Mouse (Mus musculus) CH12F3 (cell line): ENCODE data around the gene Wdr60.
"Not testable (repeated sequence)": the region's sequence is repeated elsewhere in the genome, so short reads cannot be mapped to it uniquely, and the experiment has no call there.

Experiments used
- in situ Hi-C: fragments of 300-500 bp; cut with MboI; formaldehyde crosslinking; loops from 2 replicates; pipeline ENCODE4 v1.14.3; 2020; ENCODE audit warnings: low sequenced_read_pairs

Wdr60 gene

DNA sequence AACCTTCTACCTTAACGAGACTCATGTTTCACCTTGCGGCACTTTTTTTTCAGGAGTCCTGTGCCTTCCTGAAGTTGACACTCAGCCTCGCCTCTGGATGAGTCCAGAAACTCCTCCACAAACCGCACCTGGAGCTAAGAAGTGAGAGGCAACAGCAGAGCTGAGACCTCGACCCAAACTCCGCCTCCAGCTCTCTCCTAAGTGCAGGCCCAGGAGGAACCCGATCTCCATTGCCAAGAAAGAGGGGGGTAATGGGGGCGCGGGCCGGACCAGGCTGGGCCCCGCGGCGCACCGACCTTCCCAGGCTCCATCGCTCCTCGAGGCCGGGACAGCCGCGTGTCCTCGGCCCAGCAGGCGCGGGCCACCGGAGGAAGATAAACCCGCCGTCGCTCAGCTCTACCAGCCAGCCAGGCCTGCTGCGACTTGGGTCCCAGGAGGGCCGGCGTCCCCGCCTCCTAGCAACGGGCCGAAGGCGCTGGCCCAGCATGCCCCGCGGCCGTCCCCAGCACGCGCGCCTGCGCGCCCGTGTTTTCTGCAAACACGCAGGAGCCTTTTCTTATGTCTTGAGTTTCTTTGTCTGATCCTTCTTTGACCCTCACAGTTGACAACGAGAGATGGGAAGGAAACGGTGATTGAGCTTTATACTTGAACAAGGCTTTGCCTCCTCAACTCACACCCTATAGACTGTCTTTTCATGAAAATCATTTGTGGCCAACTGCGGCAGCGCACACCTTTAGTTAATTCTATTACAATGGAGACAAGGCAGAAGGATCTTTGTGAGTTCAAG lies at the start of gene Wdr60:
Gene Wdr60 (minus strand): TSS at position 468 of the 787 bp plus-strand sequence.
- in situ Hi-C loops = loop anchor here (25.0 kb wide), 1 partner anchor 325 kb away; no protein-coding TSS in a partner anchor

DNA sequence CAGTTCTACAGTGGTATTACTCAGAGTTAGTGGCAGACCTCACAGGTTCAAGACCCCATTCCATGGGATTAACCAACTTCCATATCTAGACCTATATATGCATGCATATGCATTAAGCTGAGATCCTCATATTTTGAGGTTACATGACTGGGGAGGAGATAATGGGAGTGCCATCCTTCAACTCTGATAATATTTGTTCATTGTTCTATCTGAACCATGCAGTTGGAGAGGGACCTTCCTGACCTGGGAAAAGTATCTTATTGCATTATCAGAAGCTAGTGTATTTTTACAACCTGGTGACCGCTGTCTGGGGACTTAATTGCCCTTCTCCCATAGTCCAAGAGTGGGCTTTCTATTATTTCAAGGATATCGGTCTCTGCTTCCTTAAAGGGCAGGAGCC lies 45.8 kb upstream of the Wdr60 start:
- in situ Hi-C loops = no loop called here

DNA sequence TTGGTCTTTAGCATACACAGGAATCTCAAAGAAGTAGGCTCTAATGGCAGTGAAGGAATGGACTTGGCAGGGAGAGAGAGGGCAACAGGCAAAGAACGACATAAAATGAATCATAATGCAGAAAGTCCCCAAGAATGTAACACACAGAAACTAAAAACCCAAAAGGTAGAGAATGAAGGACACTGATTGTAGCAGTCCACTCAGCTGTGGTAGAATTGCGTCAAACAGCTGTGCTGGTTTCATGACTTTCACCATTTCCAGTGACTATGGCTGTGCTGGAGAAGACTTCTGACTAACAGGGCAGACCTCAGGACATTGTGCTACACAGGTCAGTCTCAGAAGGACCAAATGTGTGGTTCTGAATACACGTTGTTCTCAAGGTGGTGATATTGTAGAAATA lies 45.0 kb upstream of the Wdr60 start:
- in situ Hi-C loops = no loop called here

DNA sequence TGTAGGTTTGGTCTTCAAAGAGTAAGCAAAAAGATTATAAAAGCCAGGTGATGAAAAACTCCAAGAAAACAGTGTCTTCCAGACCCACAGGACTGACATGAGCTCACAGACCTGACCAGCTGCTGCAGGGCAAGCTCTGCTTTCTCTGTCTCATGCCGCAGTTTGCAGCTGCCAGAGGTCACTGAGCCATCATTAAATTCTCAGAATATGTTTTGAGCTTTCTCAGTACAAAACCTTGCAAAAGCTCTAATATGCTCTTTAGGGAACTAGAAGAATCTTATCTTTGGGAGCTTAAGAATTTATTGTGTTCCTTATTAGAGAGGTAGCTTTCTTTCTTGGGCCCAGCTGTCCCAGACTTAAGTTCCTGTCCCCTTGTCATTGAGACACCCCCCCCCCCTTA lies 43.2 kb upstream of the Wdr60 start:
- in situ Hi-C loops = no loop called here

DNA sequence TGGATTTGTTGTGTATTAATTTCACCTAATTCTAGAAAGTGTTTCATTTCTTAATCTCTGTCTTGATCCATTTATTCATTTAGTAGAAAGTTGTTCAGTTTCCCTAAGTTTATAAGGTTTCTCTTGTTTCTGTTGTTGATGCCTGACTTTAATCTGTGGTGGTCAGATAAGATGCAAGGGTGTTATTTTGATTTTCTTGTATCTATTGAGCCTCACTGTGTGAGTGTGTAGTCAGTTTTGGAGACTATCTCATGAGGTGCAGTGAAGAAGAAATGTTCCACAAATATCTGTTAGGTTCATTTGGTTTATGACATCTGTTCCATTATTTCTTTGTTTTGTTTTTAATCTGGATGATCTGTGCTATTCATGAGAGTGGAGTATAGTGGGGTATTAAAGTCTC lies 39.4 kb upstream of the Wdr60 start:
- in situ Hi-C loops = no loop called here

DNA sequence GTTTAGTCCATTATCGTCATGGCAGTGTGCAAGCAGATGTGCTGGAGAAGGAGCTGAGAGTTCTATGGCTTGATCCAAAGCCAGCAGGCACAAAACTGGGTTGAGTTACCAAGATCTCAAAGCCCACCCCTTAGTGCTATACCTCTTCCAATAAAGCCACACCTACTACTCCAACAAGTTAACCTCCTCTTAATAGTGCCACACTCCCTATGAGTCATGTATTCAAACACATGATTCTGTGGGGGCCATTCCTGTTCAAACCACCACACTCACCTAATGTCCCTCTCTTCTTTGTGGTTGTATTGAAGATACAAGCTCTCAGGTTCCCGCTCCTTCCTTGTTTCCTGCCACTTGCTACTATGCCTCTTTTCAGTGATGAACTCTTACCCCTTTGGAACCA lies 37.1 kb upstream of the Wdr60 start:
- in situ Hi-C loops = no loop called here

DNA sequence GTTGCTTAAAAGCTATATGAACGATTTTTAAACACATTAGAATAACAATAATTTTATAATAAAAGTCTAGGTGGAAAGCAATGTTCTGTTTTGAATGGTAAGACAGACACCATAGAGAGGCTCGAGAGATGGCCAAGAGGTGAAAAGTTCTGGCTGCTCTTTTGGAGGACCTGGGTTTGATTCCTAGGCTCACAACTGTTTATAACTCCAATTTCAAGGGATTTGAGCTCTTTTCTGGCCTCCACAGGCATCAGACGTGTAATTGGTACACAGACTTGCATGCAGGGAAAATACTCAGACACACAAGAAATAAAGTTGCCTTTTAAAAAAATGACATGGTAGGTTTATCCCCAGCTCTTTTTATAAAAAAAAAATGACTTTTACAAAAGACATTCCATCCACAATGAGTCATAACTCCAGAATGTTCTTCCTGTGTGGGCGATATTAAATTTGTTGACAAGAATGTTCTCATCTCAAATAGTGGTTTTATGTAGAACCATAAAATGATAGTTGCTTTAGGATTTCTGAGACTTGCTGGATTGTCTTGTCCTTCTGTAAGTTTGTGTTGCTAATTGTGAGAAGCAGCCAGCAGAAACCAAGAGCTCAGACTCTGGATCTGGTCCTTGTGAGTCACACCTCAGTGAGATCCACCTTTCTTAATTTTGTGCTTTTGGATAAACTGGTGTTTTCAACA lies 30.9 kb upstream of the Wdr60 start:
- in situ Hi-C loops = no loop called here

DNA sequence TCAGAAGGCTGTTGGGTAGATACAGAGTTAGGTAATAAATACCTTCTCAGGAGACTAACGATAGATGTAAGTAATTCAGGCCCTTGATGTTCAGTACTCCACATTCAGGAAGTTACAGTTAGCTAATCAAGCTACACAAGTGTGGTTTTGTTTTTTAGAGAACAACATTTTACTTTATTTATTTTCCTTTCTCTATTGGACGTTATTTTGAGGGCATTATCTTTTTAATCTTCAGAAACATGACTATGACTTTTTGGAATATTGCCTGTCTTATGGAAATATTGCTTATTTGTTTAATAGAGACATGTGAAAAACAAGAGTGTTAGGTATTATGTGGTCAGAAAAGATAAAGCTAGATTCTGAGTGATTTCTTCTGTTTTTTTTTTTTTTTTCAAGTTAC lies 30.4 kb upstream of the Wdr60 start:
- in situ Hi-C loops = no loop called here

DNA sequence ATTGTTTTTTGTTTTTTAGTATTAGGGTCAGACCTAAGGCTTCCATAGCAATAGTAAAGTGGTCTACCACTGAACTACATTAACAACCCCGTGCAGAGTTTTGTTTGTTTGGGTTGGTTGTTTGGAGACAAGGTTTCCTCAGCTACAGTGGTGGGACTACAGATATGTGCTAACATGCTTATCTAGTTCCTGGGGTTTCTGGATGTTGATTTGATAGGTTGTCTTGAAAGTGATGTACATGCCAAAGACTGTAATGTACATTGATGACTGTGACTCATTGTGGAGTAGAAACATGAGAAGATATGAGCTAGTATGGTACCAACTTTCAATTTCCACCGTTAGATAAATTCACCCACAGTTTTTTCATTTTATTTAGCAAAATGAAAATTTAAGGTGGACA lies 20.7 kb upstream of the Wdr60 start:
- in situ Hi-C loops = no loop called here

DNA sequence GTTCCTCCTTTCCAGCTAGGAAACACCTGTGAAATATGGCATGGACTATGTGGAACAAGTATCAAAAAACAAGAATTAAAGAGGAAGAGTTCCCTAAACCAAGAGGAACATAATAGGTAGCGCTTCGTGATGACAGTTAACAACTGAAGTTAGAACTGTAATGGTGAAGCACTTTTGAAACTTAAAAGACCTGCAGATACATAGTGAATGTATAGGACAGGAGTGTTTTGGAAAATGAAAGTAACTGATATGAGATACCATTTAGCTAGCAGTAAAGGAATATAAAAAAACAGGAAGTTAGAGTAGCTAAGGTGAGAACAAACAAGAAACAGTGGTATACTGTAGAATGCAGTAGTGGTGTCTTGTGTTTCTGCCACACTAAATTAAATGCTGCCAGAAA lies 20.0 kb upstream of the Wdr60 start:
- in situ Hi-C loops = no loop called here

DNA sequence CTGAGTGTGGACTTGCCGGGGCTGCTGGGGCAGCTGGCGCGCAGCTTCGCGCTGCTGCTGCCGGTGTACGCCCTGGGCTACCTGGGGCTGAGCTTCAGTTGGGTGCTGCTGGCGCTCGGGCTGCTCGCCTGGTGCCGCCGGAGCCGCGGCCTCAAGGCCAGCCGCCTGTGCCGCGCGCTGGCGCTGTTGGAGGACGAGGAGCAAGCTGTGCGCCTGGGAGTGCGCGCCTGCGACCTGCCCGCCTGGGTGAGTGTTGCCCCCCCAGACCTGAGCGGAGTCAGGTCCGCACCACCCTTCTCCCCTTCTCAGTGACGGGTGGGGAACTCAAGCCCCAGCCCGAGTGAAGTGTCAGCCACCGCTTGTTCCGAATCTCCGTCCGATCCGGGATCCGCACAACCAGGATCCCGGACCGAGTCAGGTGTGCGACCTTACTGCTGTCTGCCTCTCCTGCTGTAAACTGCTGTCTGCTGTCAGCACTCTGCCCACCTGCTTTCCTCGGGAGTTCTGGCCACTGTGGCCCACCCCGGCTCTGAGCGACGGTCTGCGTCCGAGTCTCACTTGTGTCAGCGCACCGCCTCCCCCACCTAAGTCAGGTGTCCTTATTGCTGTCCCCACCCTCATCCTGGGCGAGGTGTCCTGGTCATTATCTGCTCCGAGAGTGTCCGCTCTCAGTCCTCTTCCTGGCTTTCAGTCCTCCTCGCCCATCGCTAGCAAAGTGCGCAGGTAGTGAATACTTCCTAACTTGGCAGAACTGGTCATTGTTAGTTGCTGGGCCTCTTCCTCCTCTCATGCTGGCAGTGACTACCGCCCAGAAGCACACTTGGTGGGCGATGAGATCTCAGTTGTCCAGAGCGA lies 18.8 kb upstream of the Wdr60 start:
- in situ Hi-C loops = no loop called here

DNA sequence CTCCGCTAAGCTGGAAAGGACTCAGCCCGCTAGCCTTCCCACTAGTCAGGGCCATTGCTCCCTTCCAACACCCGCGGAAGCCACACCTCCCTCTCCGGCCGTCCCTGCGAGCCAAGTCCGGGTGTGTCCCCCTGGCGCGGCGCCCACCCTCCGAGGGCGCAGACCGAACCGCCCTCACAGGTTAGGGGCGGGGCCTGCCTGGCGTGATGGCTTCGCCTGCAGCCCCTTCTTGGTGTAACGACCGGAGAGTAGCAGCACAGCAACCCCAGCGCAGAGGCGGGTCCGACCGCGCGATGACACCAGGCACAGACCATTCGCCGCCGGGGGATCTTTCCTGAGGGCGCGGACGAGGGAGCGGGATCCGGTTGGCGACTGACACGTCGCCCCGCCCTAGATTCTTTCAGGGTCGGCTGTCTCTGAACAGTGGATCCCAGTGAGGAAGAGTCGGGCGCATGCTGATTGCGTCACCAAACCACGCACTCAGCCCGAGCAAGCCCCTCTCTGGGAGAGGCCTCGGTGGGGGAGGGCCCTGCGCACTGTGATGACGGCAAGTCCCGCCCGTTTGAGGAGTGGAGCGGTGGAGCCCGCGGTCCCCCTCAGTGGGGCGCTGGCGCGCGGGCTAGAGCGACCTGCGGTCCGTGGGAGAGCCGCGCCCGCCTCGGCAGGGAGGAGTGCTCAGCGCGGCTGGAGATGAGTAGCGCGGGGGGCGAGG lies 18.0 kb upstream of the Wdr60 start, which contains the start of gene Esyt2:
Gene Esyt2 (plus strand): TSS at position 544 of the 712 bp plus-strand sequence.
- in situ Hi-C loops = no loop called here

DNA sequence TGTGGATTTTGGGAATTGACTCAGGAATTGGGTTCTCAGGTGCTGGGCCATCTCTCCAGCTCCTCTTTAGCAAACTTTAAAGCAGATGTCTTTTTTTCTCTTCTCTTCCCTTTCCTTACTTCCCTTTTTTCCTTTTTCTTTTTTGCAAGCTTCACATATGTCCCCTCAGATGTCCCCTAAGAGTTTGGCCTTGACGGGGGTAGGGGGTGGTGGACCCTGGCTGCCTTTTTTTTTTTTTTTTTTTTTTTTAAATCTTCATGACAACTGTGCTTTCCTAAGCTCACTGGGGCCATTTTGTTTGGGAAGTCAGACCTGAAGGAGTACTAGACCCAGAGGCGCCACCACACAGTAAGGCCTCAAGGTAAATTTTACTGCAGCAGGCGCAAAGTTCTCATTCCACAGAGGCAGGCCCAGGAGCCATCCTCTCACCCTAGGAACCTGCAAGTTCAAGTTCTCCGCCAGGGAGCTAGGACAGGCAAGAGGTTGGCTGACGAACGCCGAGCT lies 17.4 kb upstream of the Wdr60 start:
- in situ Hi-C loops = no loop called here

DNA sequence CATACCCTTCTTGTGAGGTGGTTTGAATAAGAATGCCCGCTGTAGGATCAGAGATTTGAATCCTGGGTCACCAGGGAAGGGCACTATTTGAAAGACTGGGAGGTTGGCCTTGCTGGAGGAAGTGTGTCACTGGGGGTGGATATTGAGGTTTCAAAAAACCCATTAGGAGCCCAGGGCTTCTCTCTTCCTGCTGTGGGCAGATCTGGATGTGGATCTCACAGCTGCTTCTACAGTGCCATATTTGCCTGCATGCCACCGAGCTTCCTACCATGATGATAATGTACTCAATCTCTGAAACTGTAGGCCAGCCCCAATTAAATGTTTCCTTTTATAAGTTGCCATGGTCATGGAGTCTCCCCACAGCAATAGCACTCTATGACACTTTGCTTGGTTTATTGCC lies 16.4 kb upstream of the Wdr60 start:
- in situ Hi-C loops = no loop called here

DNA sequence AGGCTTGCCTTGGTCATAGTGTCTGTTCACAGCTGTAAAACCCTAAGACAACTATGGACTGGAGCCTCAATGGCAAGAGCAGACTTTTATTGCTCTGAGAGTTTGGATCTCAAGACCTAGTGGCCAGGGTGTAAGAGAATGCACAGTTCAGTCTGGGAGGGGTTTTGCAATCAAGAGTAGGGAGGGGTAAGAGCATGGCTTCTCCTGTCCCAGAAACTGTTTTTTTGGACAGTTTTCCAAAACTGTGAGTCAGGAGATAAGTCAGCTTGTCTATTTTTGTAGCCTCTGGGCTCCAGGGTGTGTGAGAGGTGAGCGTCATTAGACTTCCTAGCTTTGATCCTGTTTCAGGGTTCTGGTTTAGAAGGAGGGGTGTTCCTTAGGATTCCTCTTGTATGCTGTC lies 15.7 kb upstream of the Wdr60 start:
- in situ Hi-C loops = no loop called here

DNA sequence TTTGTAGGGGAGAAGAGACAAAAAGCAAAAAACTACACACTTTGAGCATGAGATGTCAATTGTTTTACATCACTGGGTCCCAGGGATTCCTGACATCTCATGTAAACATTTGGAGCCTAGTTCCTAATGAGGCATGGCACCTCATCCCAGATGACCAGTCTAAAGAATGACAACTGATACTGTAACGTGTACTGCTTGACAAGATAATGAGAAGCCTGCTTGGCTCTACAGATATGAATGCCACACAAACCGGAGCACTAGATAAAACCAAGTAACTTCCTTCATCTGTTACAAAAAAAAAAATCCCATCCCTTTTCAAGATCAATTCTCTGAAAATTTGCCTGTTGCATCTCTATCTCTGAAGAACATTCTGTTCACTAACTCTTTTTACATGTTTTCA lies 14.1 kb upstream of the Wdr60 start:
- in situ Hi-C loops = no loop called here

DNA sequence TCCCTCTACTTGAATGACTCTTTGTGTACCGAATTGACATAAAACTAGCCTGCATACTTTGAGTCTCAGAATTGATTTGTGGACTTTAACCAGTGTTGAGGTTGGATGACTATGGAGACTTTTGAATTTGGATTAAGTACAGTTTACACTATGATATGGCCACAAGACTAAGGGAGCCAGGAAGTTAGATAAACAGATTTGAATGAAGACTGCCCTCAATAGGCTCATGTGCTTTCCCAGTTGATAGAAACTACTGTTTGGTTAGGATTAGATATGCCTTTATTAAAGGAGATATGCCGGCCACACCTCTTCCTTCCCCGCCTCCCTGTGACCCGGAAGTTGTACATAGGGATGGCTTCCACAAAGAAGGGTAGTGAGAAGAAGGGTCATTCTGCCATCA lies 12.8 kb upstream of the Wdr60 start:
- in situ Hi-C loops = no loop called here

DNA sequence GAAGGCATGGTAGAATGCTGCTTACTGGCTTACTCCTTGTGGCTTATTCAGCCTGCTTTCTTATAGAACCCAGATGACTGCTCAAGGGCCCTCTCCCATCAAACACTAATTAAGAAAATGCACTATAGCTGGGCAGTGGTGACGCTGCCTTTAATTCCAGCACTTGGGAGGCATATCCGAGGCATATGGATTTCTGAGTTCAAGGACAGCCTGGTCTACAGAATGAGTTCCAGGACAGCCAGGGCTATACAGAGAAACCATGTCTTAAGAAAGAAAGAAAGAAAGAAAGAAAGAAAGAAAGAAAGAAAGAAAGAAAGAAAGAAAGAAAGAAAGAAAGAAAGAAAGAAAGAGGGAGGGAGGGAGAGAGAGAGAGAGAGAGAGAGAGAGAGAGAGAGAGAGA lies 12.3 kb upstream of the Wdr60 start, which contains the start of gene Gm11027:
Gene Gm11027 (plus strand): TSS at position 301 of the 400 bp plus-strand sequence.
- in situ Hi-C loops = not testable (repeated sequence)

DNA sequence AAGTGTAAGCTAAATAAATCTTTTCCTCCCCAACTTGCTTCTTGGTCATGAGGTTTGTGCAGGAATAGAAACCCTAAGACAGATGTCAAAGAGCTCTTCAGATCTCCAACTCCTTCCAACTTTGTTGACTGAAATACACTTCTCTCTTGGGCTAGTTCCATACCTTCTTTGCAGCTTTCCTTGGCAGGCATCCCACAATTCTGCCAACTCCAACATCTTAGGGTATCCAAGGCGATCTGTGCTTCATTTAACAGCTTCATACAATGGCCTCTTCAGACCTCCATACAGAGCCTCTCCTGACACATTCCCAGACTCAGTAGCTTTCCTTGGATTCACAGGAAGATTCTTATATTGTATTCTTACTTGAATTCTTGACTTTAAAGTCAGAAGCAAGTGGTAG lies 10.9 kb upstream of the Wdr60 start:
- in situ Hi-C loops = loop anchor here (25.0 kb wide), 1 partner anchor 314 kb away; no protein-coding TSS in a partner anchor

DNA sequence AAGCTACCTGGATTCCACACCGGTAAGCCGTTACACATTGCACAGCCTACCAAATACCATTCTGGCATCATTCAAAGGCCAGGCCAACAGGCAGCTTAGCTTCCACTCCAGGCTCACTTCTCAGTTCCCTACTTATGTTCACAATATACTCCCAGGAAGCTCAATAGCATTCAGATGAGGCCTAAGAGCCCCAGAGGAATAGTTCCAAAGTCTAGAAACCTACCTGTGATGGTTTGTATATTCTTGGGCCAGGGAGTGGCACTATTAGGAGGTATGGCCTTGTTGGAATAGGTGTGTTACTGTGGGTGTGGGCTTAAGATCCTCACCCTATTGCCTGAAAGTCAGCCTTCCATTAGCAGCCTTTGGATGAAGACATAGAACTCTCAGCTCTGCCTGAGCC lies 8.2 kb upstream of the Wdr60 start:
- in situ Hi-C loops = loop anchor here (25.0 kb wide), 1 partner anchor 316 kb away; no protein-coding TSS in a partner anchor
